Mouse (Mus musculus) megakaryocyte, embryonic 14.5 days (primary cell): ENCODE data around the gene Tmem43.

ENCODE experiments used
- FLI1 ChIP-seq: IDR thresholded peaks from 2 replicates; pipeline ENCODE4 v1.6.1; 2012; ENCODE audit warnings: low read length, inconsistent platforms, mixed read lengths
- GATA1 ChIP-seq: IDR thresholded peaks from 3 replicates; pipeline ENCODE4 v1.6.1; 2012; ENCODE audit warnings: mixed read lengths, low read length, inconsistent platforms, borderline replicate concordance

DNA sequence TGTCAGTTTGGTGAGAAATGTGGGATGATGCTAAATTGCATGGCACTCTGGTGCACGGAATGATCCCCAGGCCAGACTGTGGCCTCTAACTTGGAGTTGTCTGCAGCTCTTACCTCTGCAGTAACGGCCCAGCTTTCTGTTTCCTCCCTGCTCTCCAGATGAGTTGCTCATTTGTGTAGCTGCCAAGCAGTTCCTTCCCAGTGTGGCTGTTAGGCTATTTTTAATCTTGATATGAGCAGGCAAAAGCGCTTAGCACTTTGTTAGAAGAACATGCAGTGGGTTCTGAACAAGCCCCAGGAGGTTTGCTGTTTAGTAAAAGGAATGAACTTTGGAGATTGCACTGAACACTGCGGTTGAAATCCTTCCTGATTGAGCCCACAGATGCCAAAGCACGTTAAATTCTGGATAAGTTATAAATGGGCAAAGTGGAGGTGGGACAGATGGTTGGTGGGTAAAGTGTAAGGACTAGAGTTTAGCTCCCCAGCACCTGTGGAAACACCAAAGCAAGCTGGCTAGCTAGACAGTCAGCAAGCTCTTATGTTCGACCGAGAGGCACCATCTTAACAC lies 45.0 kb downstream of the Tmem43 start:
- TF ChIP-seq GATA1 (no peak), FLI1 (no peak)
